Mouse (Mus musculus): ENCODE measurements around the gene Cfap54.

Gene Cfap54

GRCm38 (mm10) chr10:93098211-93098805 lies 16.9 kb upstream of the Cfap54 start:
- in situ Hi-C loops (cut with MboI; ENCODE audit: low sequenced_read_pairs) = no loop called here

DNA sequence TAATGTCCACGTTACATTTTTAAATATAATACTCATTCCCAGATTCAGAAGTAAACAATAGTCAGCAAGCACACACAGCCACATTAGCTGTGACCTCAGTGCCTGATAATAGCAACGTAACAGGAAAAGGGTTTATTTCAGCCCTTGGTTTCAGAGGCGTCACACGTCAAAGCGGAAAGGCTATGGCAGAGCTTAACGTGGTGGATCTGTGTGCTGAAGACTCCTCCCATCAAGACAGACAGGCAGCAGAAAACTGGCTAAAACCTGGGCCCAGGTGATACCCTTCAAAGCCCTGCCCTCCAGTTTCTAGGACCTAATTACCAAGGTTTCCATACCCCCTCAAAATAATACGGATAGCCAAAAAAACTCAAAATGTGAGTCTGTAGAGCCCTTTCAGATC lies 16.0 kb upstream of the Cfap54 start:
- in situ Hi-C loops (cut with MboI; ENCODE audit: low sequenced_read_pairs) = no loop called here

- in situ Hi-C loops (cut with MboI; ENCODE audit: low sequenced_read_pairs) = no loop called here
Measured at GRCm38 (mm10) chr10:93095827-93096226, 14.4 kb upstream of the Cfap54 start.

GRCm38 (mm10) chr10:93094957-93095580 lies 13.7 kb upstream of the Cfap54 start:
- in situ Hi-C loops (cut with MboI; ENCODE audit: low sequenced_read_pairs) = no loop called here

- in situ Hi-C loops (cut with MboI; ENCODE audit: low sequenced_read_pairs) = no loop called here
Measured at GRCm38 (mm10) chr10:93091928-93092327, 10.5 kb upstream of the Cfap54 start.

- in situ Hi-C loops (cut with MboI; ENCODE audit: low sequenced_read_pairs) = no loop called here
Measured at GRCm38 (mm10) chr10:93090241-93090640, 8.8 kb upstream of the Cfap54 start.

GRCm38 (mm10) chr10:93088396-93089048 lies 7.1 kb upstream of the Cfap54 start:
- in situ Hi-C loops (cut with MboI; ENCODE audit: low sequenced_read_pairs) = no loop called here

DNA sequence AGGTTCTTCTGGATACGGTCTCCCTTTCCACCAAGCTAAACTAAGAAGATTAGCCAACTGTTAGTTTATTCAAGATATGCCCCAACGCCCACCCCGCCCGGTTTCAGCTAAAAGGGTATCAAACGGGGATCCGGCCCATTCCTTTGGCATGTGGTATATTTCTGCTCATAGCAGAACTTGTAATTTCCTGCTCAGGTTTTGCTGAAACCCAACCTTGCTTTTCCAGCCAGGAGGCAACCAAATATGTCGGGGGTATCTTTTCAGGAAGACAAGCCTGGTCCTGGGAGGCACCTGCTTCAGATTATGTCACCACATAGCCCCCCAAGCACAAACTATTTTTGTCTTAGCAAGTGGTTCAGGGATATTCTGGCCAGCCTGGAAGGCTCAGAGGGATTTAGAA lies 6.1 kb upstream of the Cfap54 start:
- in situ Hi-C loops (cut with MboI; ENCODE audit: low sequenced_read_pairs) = no loop called here

GRCm38 (mm10) chr10:93083963-93084340 lies 2.5 kb upstream of the Cfap54 start:
- in situ Hi-C loops (cut with MboI; ENCODE audit: low sequenced_read_pairs) = no loop called here

- in situ Hi-C loops (cut with MboI; ENCODE audit: low sequenced_read_pairs) = no loop called here
Measured at GRCm38 (mm10) chr10:93083198-93083962, 2.0 kb upstream of the Cfap54 start.

DNA sequence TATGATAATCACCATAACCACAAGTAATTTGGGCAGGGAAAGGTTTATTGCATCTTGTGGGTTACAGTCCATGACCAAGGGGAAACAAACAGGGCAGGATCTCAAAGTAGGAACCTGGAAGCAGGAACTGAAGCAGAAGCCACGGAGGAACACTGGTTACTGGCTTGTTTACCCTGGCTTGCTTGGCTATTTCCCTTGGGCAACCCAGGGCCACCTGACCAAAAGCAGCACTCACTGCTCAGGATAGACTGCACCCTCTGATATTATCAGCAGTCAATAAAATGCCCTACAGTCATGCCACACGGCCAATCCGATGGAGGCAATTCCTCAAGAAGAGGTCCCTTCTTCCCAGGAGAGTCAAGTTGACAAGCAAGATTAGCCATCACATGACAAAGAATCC lies 1.9 kb downstream of the Cfap54 start:
- in situ Hi-C loops (cut with MboI; ENCODE audit: low sequenced_read_pairs) = loop anchor here (10.0 kb wide), 1 partner anchor 75 kb away; no protein-coding TSS in a partner anchor

- in situ Hi-C loops (cut with MboI; ENCODE audit: low sequenced_read_pairs) = loop anchor here (10.0 kb wide), 1 partner anchor 77 kb away; no protein-coding TSS in a partner anchor
Measured at GRCm38 (mm10) chr10:93077935-93078479, 3.4 kb downstream of the Cfap54 start.

DNA sequence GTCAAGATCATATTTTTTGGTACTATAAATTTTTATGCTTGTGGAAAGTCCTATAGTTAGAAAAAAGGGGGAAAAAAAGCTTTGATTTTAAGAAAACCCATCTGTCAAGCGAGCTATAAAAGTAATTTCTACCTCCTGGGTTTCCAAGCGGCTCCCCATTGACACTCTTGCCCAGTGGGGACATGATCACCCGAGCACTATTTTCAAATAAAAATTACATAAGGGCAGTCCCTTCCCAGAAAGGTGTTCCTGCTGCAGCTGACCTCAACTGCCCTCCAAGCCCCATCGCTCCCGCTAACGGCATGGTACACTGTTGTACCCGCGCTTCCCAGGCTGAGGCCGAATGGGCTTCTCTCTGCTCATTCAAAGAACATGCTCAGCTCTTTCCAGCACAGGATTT lies 5.0 kb downstream of the Cfap54 start:
- in situ Hi-C loops (cut with MboI; ENCODE audit: low sequenced_read_pairs) = loop anchor here (10.0 kb wide), 1 partner anchor 78 kb away; no protein-coding TSS in a partner anchor

DNA sequence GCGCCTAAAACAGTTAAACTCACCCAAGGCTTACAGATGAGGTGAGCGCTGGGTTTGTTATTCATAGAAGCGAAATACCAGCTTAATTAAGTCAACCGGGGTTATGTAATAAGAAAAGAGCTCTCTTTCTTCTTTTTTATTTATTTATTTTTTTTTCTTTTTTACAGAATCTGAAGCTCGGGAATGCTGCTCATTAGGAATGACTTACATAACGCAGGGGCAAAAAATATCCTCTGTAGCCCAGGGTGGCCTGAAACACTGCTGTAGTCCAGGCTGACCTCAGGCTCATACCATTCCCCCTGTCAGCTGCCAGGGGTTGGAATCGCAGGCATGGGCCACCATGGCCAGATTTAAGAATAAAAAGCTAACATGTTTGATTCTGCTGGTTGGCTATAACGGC lies 5.6 kb downstream of the Cfap54 start:
- in situ Hi-C loops (cut with MboI; ENCODE audit: low sequenced_read_pairs) = loop anchor here (10.0 kb wide), 1 partner anchor 79 kb away; no protein-coding TSS in a partner anchor

- in situ Hi-C loops (cut with MboI; ENCODE audit: low sequenced_read_pairs) = loop anchor here (10.0 to 25.0 kb wide), 4 partner anchors 82 to 515 kb away; partner anchors contain the start of gene Snrpf
Measured at GRCm38 (mm10) chr10:93072769-93073168, 8.6 kb downstream of the Cfap54 start.

DNA sequence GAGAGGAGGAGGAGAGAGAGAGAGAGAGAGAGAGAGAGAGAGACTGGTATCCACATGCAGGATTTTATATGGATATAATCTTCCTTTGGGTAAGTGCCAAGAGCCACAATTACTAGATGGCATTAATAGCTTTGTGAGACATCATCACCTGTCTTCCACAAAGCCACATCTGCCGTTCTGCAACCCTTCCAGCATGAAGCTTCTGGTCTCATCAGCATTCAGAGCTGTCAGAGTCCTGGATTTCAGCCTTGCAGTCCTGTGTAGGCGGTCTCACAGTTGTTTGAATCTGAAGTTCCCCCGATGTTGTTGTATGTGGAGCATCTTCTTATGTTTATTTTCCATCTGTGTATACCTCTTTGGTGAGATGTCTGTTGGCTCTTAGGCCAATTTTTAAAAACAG lies 9.7 kb downstream of the Cfap54 start:
- in situ Hi-C loops (cut with MboI; ENCODE audit: low sequenced_read_pairs) = loop anchor here (10.0 to 25.0 kb wide), 4 partner anchors 83 to 516 kb away; partner anchors contain the start of gene Snrpf

DNA sequence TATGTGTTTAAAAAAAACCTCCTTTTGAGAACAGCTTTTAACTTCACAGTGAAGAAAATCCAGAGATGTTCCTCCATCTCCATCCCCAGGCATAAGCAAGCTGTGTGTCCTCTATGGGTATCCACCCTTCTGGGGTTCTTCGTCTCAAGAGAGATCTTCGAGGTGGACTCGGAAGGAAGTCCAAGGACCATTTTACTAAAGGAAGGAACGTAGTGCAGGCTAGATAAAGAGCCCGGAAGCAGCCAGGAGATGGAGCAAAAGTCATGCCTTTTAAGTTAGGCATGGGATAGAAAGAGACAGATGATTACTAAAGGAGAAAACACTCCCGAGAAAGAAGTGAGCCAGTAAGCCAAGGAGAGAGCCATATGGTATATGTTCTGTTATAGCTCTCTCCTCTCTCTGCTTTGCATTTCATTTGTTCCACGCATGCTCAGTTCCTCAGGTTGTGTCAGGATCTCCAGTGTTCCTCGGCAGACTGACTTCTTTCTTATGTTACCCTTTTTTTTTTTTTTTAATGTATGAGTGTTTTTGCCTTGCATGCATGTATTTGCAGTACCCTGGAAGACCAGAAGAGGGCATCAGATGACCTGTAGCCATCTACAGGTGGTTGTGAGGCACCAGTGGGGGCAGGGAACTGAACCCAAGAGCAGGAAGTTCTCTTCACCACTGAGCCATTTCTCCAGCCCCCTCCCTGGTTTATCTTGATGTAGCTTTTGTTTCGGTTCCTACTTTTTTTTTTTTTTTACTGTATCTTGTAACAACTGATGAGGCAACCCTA lies 11.1 kb downstream of the Cfap54 start:
- in situ Hi-C loops (cut with MboI; ENCODE audit: low sequenced_read_pairs) = loop anchor here (10.0 to 25.0 kb wide), 4 partner anchors 84 to 517 kb away; partner anchors contain the start of gene Snrpf

DNA sequence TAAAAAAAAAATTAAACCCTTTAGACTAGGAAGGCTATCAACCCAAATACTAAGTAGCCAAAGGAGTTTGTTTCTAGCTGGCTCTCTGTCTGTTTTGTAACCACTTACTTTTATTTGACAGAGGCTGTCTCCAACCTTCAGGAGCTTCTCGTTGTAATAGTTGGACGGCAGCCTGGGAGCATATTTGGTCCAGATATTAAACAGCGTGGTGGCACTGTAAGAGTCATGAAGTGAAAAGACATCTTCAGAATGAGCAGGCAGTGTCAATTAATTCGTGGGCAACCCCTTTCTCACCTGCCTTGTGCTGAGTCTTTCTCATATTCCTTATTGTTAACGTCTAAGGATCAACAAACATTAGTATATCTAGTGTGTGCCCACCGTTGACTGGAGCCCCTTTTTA lies 11.7 kb downstream of the Cfap54 start:
- in situ Hi-C loops (cut with MboI; ENCODE audit: low sequenced_read_pairs) = loop anchor here (10.0 to 25.0 kb wide), 4 partner anchors 85 to 518 kb away; partner anchors contain the start of gene Snrpf

DNA sequence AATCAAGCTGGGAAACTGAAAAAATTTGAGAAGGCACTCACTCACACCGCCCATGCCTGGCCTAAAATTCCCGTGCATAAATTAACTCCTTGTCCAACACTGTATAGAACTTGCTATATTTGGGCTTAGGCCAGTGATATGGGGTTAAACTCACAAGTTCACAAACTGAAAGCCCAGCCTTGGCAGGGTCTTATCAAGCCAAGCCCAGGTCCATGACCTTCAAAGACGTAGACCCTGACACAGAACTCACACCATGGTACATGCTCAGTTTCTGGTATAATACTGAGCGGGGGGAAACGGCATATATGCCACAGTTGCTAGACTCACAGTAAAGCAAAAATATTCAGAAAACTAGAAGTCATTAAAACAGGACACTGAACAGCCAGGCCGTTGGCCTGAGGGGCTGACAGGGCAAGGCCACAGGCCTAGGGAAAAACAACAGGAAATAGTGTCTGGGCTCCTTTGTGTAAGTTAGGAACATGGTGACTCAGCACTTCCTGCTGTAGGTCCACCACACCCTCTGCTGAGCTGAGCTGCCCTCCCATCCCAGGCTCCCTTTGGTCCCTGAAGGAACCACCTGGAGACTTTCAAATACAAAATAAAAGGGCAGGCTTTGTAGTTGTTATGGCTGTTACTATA lies 12.3 kb downstream of the Cfap54 start:
- in situ Hi-C loops (cut with MboI; ENCODE audit: low sequenced_read_pairs) = loop anchor here (25.0 kb wide), 3 partner anchors 218 to 518 kb away; partner anchors contain the start of gene Snrpf
